Mouse (Mus musculus): ENCODE results near the gene Tppp2. TPM values are rescaled to one million over a fixed set of nuclear protein-coding genes. Genes with fewer than 3 reads are reported as not detected.

Gene Tppp2
- total and polyA plus RNA-seq, 3 experiments: not detected

DNA sequence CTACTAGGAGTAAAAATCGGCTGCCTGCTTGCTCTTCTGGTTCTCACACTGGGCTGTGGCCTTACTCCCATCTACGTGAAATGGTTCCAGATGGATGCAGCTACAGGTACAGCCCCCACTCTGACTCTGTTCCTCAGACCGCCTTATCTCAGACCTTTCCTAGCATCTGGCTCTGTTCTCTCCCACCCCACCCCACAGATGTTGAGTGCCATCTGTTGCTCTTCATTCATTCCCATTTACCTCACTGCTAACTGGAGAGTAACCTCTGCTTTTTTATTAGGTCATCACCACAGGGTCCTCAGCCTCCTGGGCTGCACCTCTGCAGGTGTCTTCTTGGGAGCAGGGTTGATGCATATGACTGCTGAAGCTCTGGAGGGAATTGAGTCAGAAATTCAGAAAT lies 24.4 kb upstream of the Tppp2 start:
- no peak for TF ChIP-seq POLR2A (IDR thresholded peaks at IDR 0.05; ENCODE audit: low read depth, low read length)
- TF ChIP-seq USF2 (conservative IDR thresholded peaks at IDR 0.05; ENCODE audit: low read depth, low read length): no peak
- TF ChIP-seq JUND (conservative IDR thresholded peaks at IDR 0.05; ENCODE audit: low read depth, low read length): no peak
- TF ChIP-seq KAT2A (IDR thresholded peaks at IDR 0.05; ENCODE audit: insufficient replicate concordance, low read length): no peak
- TF ChIP-seq ELF1 (IDR thresholded peaks at IDR 0.05; ENCODE audit: low read depth, low read length): no peak
- no peak for TF ChIP-seq RAD21 (IDR thresholded peaks at IDR 0.05; ENCODE audit: low read depth, low read length)
- TF ChIP-seq MYC (IDR thresholded peaks at IDR 0.05; ENCODE audit: low read depth, low read length): no peak
- no peak for TF ChIP-seq TBP (conservative IDR thresholded peaks at IDR 0.05; ENCODE audit: low read depth, low read length)
- no peak for TF ChIP-seq ETS1 (conservative IDR thresholded peaks at IDR 0.05; ENCODE audit: low read depth, low read length)
- no peak for TF ChIP-seq SMC3 (IDR thresholded peaks at IDR 0.05; ENCODE audit: low read depth, low read length)
- TF ChIP-seq UBTF (IDR thresholded peaks at IDR 0.05; ENCODE audit: low read depth, low read length): no peak
- TF ChIP-seq MAFK (IDR thresholded peaks at IDR 0.05; ENCODE audit: insufficient replicate concordance, low read length): no peak
- TF ChIP-seq NELFE (IDR thresholded peaks at IDR 0.05; ENCODE audit: low read depth, low read length): no peak
- TF ChIP-seq MXI1 (IDR thresholded peaks at IDR 0.05; ENCODE audit: low read depth, low read length): no peak
- dilution Hi-C loops (cut with MboI; ENCODE audit: extremely low pct_ligation_motif_present, extremely low pct_unique_long_range_greater_than_20kb, low sequenced_read_pairs): no loop called here
- DNase-seq (ENCODE audit: extremely low read depth): no peak
- H3K4me2 ChIP-seq (ENCODE audit: insufficient read depth, low read depth, poor library complexity, severe bottlenecking): no peak overlapping the region
- no peaks in the 10 kb centered on the region for H3K79me2 ChIP-seq (replicated peaks; ENCODE audit: control insufficient read depth, extremely low read depth, insufficient read depth, poor library complexity, severe bottlenecking)
- H3K27me3 ChIP-seq (replicated peaks): no peaks in the 10 kb centered on the region
- peaks cover 37 to 73% of the 10 kb centered on the region in 2 experiments for H3K36me3 ChIP-seq (replicated peaks in 1 of 2; ENCODE audit: control insufficient read depth in 1 of 2, insufficient read depth in 1 of 2, low read length in 1 of 2)
- H3K4me3 ChIP-seq (replicated peaks in 1 of 3; ENCODE audit: low read depth in 2 of 3, low read length in 2 of 3, poor library complexity in 1 of 3): no peak overlapping the region
- in situ Hi-C loops (cut with MboI; ENCODE audit: low pct_ligation_motif_present, low pct_unique_long_range_greater_than_20kb, low sequenced_read_pairs): no loop called here
- peaks cover 0 to 5% of the 10 kb centered on the region in 2 experiments; a peak in 1 of 4 replicates for H3K4me1 ChIP-seq (ENCODE audit: control insufficient read depth in 1 of 2, insufficient read depth in 2 of 2)
- H3K9ac ChIP-seq (ENCODE audit: insufficient read depth, low read depth): no peak overlapping the region
- no peak overlapping the region for H3K27ac ChIP-seq (ENCODE audit: insufficient read depth, low read depth)
- no peaks in the 10 kb centered on the region for H3K9me3 ChIP-seq (replicated peaks; ENCODE audit: low read length)

- dilution Hi-C loops (cut with MboI; ENCODE audit: extremely low pct_ligation_motif_present, extremely low pct_unique_long_range_greater_than_20kb, low sequenced_read_pairs) (no loop called here), in situ Hi-C loops (cut with MboI; ENCODE audit: low pct_ligation_motif_present, low pct_unique_long_range_greater_than_20kb, low sequenced_read_pairs) (no loop called here)
- TF ChIP-seq KAT2A (IDR thresholded peaks at IDR 0.05; ENCODE audit: insufficient replicate concordance, low read length) (no peak), CTCF (conservative IDR thresholded peaks at IDR 0.05 in 1 of 2, IDR thresholded peaks at IDR 0.05 in 1 of 2; ENCODE audit: low read depth in 2 of 2, low read length in 2 of 2) (no peak), MAZ (IDR thresholded peaks at IDR 0.05; ENCODE audit: low read depth, low read length) (no peak)
Observed at GRCm38 (mm10) chr14:51895071-51895470, 23.2 kb upstream of the Tppp2 start.

More at GRCm38 (mm10) chr14:51895071-51895470, 23.2 kb upstream of the Tppp2 start:
- no peaks in the 10 kb centered on the region; a peak in 1 of 4 replicates for H3K4me1 ChIP-seq (ENCODE audit: control insufficient read depth in 1 of 2, insufficient read depth in 2 of 2)
- no peak overlapping the region for H3K27ac ChIP-seq (ENCODE audit: insufficient read depth, low read depth)
- no peak overlapping the region for H3K4me2 ChIP-seq (ENCODE audit: insufficient read depth, low read depth, poor library complexity, severe bottlenecking)
- H3K9me3 ChIP-seq (replicated peaks; ENCODE audit: low read length): no peaks in the 10 kb centered on the region
- H3K4me3 ChIP-seq (replicated peaks in 1 of 3; ENCODE audit: low read depth in 2 of 3, low read length in 2 of 3, poor library complexity in 1 of 3): no peak overlapping the region
- no peak overlapping the region for H3K9ac ChIP-seq (ENCODE audit: insufficient read depth, low read depth)
- DNase-seq (ENCODE audit: extremely low read depth): no peak
- no peaks in the 10 kb centered on the region for H3K27me3 ChIP-seq (replicated peaks)
- H3K79me2 ChIP-seq (replicated peaks; ENCODE audit: control insufficient read depth, extremely low read depth, insufficient read depth, poor library complexity, severe bottlenecking): no peaks in the 10 kb centered on the region
- H3K36me3 ChIP-seq (replicated peaks in 1 of 2; ENCODE audit: control insufficient read depth in 1 of 2, insufficient read depth in 1 of 2, low read length in 1 of 2): peaks cover 25 to 61% of the 10 kb centered on the region in 2 experiments
